ENCODE assay signal across 10 mouse cellular contexts in the genomic region with DNA sequence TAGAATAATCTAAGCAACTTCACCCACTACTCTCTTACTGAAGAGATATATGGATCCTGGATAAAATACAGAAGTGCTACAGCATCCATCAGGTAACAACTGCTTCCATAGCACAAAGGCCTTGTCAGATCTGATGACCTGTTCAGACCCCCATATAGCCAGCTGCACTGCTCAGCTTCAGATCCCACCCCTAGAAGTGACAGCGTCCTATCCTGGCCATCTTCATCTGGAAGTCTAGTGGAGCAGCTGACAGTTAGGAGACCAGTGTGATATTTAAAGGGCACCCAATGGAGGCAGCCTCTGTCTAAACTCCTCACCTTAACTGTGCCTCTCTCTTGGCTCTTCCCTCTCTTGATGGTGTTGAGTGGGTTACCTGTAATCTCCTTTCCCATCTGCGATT. TPM values are rescaled to one million over a fixed set of nuclear protein-coding genes. Genes with fewer than 3 reads are reported as not detected.
DNase-seq lines count a peak whose midpoint lies in the region.
"Had no signal": no experiment of that assay in that cellular context is flagged by ENCODE, and none has a peak within 500 bp of the region (broad histone marks: within the 10 kb centered on the region; RNA-seq: fewer than 3 reads in every experiment).

No protein-coding gene starts in this region.

- intact Hi-C loops in heart, postnatal 14 days (cut with DNase I), result no loop called here

- peak; percentile 52 for DNase-seq in heart, adult 11 months
- DNase-seq in heart, postnatal 14 days, result no peak
- DNase-seq: adrenal gland, adult 8-10 months; adrenal gland, postnatal 10 days; adrenal gland, postnatal 25 days; B cell, adult 2 months; cerebellum, adult 11 months; cerebellum, adult 11-12 months; cerebellum, adult 18-20 months; cerebellum, adult 2 months had no signal

RNA-seq across cellular contexts. Expression of a gene that starts 7.1 kb away (rescaled TPM):
- total RNA-seq in heart, postnatal 14 days (2021), result 1 to 10 TPM; 7.8 to 9.8 TPM
